Mouse (Mus musculus): ENCODE measurements around the gene Ube2o.
A peak's percentile ranks its signal among the peaks of the same experiment; 100 is the strongest.
"Not testable (repeated sequence)": the region's sequence is repeated elsewhere in the genome, so short reads cannot be mapped to it uniquely, and the experiment has no call there.

The Ube2o gene

DNA sequence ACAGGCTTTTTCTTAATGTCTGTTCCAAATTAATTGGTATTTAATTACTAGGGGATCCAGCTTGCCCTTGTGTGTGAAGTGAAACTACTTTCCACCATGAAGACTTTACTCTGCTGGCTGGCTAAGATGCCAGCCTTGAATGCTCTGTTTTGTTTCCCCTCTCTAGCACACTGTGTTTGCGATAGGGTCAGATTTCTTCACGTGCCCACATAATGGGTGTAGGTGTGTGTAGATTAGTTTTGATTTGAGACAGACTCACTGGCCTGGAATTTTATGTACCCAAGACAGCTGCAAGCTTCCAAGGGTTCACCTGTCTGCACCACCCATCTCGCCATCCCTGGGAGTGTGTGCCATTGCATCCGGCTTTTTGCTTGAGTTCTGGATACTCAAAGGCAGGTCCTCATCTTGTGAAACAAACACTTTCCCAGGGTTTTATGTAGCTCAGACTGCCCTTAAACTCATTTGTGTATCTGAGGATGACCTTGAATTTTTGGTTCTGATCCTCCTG, 67.7 kb downstream of the Ube2o start:
- DNase-seq (ENCODE audit: low spot score in 2 of 2) = no peak

DNA sequence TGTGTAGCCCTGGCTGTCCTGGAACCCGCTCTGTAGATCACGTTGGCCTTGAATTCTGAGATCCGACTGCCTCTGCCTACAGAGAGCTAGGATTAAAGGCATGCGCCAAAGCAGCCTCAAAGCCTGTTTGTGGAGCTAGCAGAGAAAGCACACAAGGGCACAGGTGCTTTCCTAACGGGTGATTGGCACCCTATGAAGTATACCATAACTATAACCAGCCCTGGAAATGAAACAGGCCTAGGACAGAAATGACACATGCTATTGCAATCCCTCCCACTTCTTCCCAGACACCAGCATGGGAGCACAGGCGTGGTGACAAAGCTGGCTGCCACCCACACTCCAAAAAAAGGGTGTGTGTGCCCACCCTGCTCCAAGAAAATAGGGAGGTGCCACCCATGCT, 68.3 kb downstream of the Ube2o start:
- DNase-seq (ENCODE audit: low spot score in 2 of 2) = peak in 1 of 2 experiments; percentile 18

- no peak for DNase-seq (ENCODE audit: low spot score in 2 of 2)
Observed at GRCm38 (mm10) chr11:116512154-116512553, 69.1 kb downstream of the Ube2o start.

- no peak for DNase-seq (ENCODE audit: low spot score in 2 of 2)
Observed at GRCm38 (mm10) chr11:116511301-116511868, 69.9 kb downstream of the Ube2o start.

DNA sequence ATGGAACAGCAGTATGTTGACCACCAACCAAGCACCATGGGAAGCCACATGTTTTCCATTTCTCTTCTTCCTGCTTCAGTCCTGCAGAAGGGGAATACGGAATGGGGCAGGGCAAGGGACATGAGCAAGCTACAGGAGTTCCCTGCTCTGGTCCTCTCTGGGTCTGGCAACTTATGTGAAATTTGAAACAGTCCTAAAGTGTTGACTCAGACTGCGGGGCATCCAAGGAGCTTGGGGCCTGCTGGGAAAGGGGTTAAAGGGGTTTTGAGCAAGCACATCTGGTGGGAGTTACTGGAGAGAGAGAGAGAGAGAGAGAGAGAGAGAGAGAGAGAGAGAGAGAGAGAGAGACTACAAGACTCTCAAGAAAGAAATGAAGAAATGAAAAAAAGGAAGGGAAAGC, 72.6 kb downstream of the Ube2o start:
- DNase-seq (ENCODE audit: low spot score in 2 of 2) = no peak

DNA sequence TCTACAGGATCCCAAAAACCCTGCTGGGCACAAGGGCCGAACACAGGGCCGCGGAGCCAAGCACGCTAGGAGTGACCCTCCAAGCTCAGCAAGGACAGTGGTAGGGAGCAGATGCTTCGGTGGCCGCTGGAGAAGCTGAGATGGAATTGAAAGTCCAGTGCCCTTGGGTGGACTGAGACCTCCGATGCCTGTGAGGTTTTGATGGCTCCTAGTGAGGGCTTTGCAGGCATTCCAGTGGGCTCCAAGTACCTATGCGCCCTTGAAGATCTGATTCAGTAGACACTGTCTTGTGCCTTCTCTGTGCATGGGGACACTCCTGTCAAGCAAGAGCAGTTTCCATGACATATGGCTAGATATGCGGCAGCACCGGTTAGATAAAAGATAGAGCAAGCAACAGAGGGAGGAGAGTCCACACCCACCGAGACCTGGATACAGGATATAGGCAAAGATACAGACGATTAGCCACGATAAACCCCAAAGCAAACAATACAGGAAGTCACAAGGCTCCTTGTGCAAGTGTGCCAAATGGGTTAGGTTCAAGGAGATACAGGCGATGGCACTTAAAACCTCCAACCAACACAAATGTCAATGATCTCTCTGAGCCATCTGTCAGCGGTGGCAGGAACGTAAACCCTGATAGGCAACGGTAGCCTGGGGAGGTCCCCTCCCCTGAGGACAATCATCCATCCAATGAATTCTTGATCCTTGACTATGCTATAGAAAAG, 74.9 kb downstream of the Ube2o start:
- DNase-seq (ENCODE audit: low spot score in 2 of 2) = no peak

DNA sequence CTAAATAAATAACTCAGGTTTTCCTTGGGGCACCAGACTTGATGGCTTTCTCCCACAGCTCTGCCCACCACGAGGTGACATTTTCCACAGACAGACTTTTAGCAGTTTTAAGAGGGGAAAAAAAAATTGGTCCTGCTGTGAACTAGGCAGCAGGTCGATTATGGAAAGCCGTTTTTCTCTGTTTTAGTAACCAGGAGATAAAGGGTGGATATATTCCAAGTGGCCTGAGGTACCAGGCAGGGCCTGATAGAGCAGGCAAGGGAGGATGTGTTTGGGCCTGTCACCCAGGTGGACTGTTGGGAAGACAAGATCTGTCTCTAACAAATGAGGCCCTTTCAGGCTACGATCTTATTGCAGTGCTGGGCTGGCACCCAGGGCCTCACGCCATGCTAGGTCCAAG, 75.7 kb downstream of the Ube2o start:
- no peak for DNase-seq (ENCODE audit: low spot score in 2 of 2)

DNA sequence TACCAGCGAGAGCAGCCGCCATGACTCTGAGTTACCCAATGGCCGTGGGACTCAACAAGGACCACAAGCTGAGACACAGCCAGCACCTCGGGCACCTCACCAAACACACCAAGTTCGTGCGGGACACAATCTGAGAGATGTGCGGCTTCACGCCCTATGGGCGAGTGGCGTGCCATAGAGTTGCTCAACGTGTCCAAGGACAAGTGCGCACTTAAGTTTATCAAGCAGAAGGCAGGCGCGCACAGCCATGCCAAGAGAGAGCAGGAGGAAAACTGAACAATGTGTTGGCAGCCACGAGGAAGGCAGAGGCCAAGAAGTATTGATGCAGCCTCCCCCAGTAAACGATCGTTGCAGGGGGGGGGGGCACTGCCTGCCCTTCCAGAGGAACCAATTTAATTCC, 76.7 kb downstream of the Ube2o start:
- DNase-seq (ENCODE audit: low spot score in 2 of 2) = no peak

- peak; percentile 29 to 35 for DNase-seq (ENCODE audit: low spot score in 2 of 2)
Observed at GRCm38 (mm10) chr11:116501005-116501746, 80.1 kb downstream of the Ube2o start.

GRCm38 (mm10) chr11:116499018-116499417, 82.2 kb downstream of the Ube2o start:
- no peak for DNase-seq (ENCODE audit: low spot score in 2 of 2)

DNA sequence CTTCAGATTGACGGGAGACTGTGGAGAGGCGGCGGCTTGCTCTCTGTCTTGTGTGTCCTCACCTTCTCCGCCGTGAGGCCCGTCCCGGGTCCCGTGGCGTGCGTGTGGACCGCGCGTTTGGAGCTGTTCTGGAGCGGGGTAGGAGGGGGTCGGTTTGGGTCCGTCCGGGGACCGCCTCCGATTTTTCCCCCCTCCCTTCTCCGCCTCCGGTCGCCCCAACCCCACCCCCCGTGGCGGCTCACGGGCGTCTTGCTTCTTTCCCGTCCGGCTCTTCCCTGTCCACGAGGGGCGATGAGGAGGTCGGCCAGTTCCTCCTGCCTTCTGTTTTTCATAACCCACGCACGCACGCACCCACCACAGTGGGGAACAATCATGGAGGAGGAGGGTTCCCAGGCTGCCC, 82.7 kb downstream of the Ube2o start:
- DNase-seq (ENCODE audit: low spot score in 2 of 2) = no peak

DNA sequence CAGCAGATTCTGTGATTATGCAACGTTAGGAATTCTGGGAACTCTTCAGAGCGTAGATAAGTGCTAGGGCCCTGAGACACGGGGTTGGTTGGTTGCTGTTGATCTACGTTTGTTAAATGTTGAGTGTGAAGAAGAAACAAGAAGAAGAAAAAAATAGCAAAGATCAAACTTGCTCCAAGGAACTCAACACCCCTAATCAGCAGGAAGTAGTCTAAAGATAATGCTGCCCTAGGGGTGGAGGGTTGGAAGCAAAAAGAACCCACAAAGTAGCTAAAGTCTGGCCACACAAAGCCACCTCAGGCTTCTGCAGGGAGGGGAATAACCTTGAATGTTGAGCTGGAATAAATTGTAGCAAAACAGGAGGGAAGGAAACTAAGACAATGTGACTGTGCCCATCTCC, 83.9 kb downstream of the Ube2o start:
- DNase-seq (ENCODE audit: low spot score in 2 of 2) = no peak

DNA sequence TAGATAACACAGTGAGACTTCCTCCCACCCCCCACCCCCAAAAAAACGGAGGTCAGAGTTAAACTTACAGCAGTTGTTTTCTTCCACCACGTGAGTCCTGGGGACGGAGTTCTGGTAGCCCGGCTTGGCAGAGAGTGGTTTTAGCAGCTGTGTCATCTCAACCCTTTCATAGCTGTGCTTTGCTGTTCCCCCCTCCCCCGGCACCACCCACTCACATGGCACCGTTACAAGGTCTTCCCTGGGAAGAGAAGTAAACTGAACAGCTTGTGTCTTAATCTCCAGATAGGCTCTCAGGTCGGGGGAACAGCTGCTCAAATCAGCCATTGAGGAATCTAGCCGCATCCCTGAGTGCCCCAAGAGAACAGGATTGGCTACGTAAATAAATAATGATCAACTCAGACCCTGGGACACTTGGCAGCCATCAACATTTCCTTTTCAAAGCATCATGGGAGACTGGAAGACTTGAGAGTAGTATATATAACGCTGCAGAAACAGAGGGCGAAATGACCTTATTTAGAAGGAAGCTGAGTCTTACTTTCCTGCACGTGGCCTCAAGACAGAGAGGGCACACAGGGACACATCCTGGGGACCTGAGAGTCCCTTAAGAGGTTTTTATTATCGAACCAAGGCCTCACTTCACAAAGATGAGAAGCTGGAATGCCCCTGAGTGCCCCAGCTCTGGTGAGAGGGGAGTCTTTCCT, 86.6 kb downstream of the Ube2o start:
- peak; percentile 76 to 78 for DNase-seq (ENCODE audit: low spot score in 2 of 2)

DNA sequence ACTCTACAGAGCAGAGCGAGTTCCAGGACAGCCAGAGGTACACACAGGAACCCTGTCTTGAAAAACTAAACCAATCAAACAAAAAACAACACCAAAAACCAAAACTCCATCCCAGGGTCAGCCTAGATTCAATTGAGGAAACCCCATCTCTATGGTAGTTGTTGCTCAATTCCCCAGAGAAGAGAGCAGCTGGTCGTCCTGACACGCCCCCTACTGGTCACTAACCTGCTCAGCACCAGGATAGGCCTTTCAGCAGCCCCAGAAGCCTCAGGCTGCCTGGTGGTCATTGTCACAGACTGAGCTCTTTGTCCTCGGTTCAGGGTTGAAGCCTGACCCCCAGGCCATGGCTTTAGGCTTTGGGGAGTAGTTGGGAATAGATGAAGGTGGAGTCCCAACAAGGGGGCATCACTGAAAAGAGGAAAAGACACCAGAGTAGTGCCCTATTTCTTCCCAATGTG, 87.4 kb downstream of the Ube2o start, which contains the start of gene Prpsap1:
Gene Prpsap1 (minus strand): TSS at position 408 of the 458 bp plus-strand sequence.
- no peak for DNase-seq (ENCODE audit: low spot score in 2 of 2)

GRCm38 (mm10) chr11:116493191-116493590, 88.1 kb downstream of the Ube2o start:
- DNase-seq (ENCODE audit: low spot score in 2 of 2) = no peak

- DNase-seq (ENCODE audit: low spot score in 2 of 2) = not testable (repeated sequence)
Observed at GRCm38 (mm10) chr11:116492507-116492906, 88.7 kb downstream of the Ube2o start.

GRCm38 (mm10) chr11:116491338-116491737, 89.9 kb downstream of the Ube2o start:
- no peak for DNase-seq (ENCODE audit: low spot score in 2 of 2)

- DNase-seq (ENCODE audit: low spot score in 2 of 2) = peak; percentile 87 to 88
Observed at GRCm38 (mm10) chr11:116490232-116491107, 90.8 kb downstream of the Ube2o start.

- no peak for DNase-seq (ENCODE audit: low spot score in 2 of 2)
Observed at GRCm38 (mm10) chr11:116489771-116490231, 91.4 kb downstream of the Ube2o start.

- no peak for DNase-seq (ENCODE audit: low spot score in 2 of 2)
Observed at GRCm38 (mm10) chr11:116488693-116489375, 92.4 kb downstream of the Ube2o start.
